Mouse (Mus musculus): ENCODE results near the gene Il1rapl2. TPM values are rescaled to one million over a fixed set of nuclear protein-coding genes. Genes with fewer than 3 reads are reported as not detected.

The Il1rapl2 gene
- not detected in 2 replicates for polyA plus RNA-seq (2012; ENCODE audit: low replicate concordance)

GRCm38 (mm10) chrX:137570321-137571195 lies at the start of gene Il1rapl2:
Gene Il1rapl2, plus strand, starts transcription at chrX:137570608.

GRCm38 (mm10) chrX:138209480-138209879 lies 639.1 kb downstream of the Il1rapl2 start, which contains the start of gene Tex13a:
Gene Tex13a, minus strand, starts transcription at chrX:138209580.

All from hematopoietic multipotent progenitor cell, adult 10-12 weeks (in vitro differentiated cells).